Mouse (Mus musculus): ENCODE measurements at regions not wholly inside any gene's neighbourhood (a gene's known extent, or its start where the extent isn't known, plus 50 kb on each side); places are given as distances from the start of the nearest gene placed in this dataset.

DNA sequence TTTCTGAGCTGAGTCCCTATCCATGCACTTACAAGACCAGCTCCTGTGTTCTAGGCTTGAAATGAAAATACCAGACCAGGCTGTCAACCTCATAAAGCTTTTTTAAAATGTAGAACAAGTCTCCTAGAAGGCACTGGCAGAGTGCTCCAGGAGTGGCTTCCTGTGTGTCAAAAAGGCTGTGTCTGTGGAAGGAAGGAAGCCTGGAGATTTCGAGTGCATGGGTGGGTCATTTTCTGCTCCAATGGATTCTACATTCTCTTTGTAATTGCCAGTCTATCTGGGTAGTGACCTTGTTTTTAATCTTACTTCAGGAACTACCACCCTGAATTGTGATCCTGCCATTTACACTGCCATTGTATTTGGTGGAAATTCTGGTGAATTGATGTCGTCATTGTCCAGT, 113.9 kb upstream of the Slc38a2 start:
- TF ChIP-seq CTCF (IDR thresholded peaks at IDR 0.05; ENCODE audit: low read depth) (no peak), EP300 (IDR thresholded peaks at IDR 0.05; ENCODE audit: low read depth) (no peak)

All from liver, embryonic 14.5 days (tissue).